Mouse (Mus musculus) fat pad, adult 2 months (tissue): ENCODE measurements around the gene Rgs16.

Experiments
- DNase-seq: peaks from one replicate; pipeline ENCODE4 v3.0.0-alpha.2; 2011; ENCODE audit warnings: low read depth, low spot score; ENCODE audit errors: extremely low read depth

The Rgs16 gene

GRCm38 (mm10) chr1:153740145-153740544, at the start of gene Rgs16:
Gene Rgs16, plus strand, starts transcription at chr1:153740349.
- DNase-seq, result no peak

DNA sequence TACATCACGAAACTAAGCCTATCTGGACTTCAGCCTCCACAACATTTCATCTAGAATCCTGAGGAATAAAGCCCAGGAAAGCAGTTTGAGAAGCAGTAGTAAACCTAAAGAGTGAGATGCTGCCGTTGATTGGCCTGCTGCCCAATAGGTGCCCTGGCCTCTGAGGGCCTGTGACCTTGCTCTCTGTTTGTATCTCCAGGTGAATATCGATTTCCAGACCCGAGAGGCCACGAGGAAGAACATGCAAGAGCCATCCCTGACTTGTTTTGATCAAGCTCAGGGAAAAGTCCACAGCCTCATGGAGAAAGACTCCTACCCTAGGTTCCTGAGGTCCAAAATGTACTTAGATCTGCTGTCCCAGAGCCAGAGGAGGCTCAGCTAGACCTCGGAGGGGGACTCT, 47.6 kb upstream of the Rgs16 start:
- no peak for DNase-seq

GRCm38 (mm10) chr1:153694372-153695120, 45.6 kb upstream of the Rgs16 start:
- no peak for DNase-seq

DNA sequence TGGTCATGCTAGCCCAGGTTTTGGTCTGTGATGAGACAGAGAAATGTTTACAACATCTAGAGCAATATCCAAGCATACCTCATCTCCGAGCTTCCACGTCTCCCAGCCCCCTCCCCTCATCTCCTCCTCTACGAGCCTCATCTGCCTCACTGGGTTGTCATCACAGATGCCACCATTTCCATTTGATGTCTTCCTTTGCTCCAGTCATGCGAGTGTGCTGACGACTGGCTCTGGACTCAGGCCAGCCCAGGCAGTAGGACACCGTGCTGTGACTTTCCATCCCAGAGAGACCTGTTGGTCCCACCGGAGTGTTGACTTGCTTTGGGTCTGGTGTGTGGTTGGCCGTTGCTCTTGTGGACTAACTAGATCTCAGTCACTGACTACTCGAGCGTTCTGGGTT, 44.8 kb upstream of the Rgs16 start:
- no peak for DNase-seq

- no peak for DNase-seq
Measured at GRCm38 (mm10) chr1:153696093-153696492, 44.1 kb upstream of the Rgs16 start.

DNA sequence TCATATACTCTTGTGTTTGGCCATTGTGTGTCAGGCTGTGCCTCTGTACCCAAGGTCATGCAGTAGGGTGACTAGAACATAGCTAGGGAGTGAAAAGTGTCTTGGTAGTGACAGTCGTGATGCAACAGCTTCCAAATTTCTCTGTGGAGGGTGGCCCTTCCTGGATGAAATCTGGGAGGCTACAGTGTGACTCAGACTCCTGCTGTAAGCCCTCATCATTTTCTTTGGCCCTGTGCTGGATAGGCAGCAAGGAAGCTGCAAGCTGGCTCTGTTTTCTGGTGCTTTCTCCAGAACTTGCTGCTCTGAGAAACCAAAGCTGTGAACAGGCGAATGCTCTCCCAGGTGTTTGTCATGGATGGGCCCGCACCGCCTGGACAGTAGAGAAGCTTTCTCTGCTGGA, 43.6 kb upstream of the Rgs16 start:
- DNase-seq, result no peak

- DNase-seq, result no peak
Measured at GRCm38 (mm10) chr1:153697581-153698251, 42.4 kb upstream of the Rgs16 start.

GRCm38 (mm10) chr1:153698311-153699084, 41.7 kb upstream of the Rgs16 start:
- DNase-seq, result no peak

GRCm38 (mm10) chr1:153700448-153701063, 39.6 kb upstream of the Rgs16 start:
- no peak for DNase-seq

- DNase-seq, result no peak
Measured at GRCm38 (mm10) chr1:153701461-153701860, 38.7 kb upstream of the Rgs16 start.

GRCm38 (mm10) chr1:153702166-153702852, 37.8 kb upstream of the Rgs16 start:
- no peak for DNase-seq

- no peak for DNase-seq
Measured at GRCm38 (mm10) chr1:153702853-153703410, 37.2 kb upstream of the Rgs16 start.

DNA sequence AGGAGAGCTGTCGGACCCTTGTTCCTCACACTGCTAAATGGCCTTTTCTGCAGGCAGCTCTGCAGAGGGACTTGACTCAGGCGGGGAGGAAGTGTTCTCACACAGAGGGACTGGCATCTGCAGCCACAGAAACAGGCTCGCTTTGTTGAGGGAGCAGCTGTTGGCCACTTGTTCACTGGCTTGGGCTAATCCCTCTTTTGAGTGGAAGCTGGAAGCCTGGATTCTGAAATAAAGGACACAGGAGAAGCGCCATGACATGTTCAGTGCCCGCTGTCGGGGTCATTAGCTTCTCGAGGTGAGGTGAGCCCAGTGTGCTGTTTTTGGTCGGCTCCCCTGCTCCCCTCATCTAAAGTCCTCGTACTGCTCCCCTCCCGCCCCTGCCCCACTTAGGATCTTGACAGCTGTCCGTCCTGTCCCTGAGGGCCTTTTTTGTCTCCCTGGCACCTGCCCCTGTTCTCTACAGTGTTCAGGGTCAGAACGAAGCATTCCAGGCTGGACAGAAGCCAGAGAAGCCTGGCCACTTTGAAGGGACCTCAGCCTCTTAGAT, 36.6 kb upstream of the Rgs16 start:
- DNase-seq, result no peak

- no peak for DNase-seq
Measured at GRCm38 (mm10) chr1:153704174-153704573, 36.0 kb upstream of the Rgs16 start.

DNA sequence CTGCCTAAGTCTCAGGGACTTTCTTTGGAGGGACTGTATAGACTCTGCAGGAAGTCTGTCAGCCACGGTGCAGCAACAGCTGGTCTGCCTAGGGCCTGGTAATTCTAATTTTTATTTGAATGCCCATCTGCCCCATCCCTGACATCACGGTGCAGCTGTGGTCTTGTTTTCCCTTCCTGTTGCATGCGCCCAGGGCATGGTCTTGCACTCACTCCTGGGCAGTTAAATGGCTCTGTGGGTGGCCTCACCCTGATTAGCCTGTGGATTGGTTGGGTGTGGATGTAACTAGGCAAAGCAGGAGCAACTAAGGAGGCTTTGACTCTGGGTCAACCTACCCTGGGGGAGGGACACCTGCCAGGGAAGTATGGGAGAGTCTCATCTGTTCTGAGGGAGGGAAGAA, 35.2 kb upstream of the Rgs16 start:
- DNase-seq, result no peak

- DNase-seq, result no peak
Measured at GRCm38 (mm10) chr1:153708626-153709025, 31.5 kb upstream of the Rgs16 start.

DNA sequence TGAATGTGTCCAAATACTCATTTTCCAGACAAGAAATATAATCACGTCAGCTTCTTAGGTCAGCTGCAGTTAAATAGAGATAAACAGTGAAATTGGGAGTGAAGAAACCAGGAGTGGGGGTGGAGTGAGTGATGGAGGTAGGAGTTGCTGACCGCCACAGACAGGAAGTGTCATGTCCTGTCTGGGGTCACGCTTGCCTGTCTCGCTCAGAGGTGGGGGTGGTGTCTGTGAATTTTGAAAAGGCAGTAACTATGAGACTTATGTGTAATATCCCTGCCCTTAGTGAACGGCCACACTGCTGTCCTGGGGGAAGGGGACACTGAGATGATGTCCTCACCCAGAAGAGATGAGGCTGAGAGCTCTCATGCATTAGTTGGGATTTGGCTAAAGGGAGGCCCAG, 30.7 kb upstream of the Rgs16 start:
- DNase-seq, result no peak

- DNase-seq, result no peak
Measured at GRCm38 (mm10) chr1:153711544-153712262, 28.4 kb upstream of the Rgs16 start.

GRCm38 (mm10) chr1:153712633-153713032, 27.5 kb upstream of the Rgs16 start:
- DNase-seq, result no peak

- no peak for DNase-seq
Measured at GRCm38 (mm10) chr1:153717990-153718389, 22.2 kb upstream of the Rgs16 start.
